In genomic region chr13:99169401-99169800, GRCm38 (mm10) we compare ENCODE assay signal across 11 mouse cellular contexts. TPM values are rescaled to one million over a fixed set of nuclear protein-coding genes. Genes with fewer than 3 reads are reported as not detected.
DNase-seq lines count a peak whose midpoint lies in the region; TF ChIP-seq lines count a peak whose summit lies in the region.
"Had no signal": no experiment of that assay in that cellular context is flagged by ENCODE, and none has a peak within 500 bp of the region (broad histone marks: within the 10 kb centered on the region; RNA-seq: fewer than 3 reads in every experiment).

No protein-coding gene starts in this region.

- TF ChIP-seq CTCF in layer of hippocampus, adult 2 months (conservative IDR thresholded peaks at IDR 0.05): no peak

- no peak overlapping the region for H3K27ac ChIP-seq in layer of hippocampus, adult 2 months
- H3K27ac ChIP-seq: liver, embryonic 14.5 days; neural tube, embryonic 12.5 days had no signal

- intact Hi-C loops in heart, postnatal 25 days (cut with DNase I): no loop called here

- H3K4me3 ChIP-seq in layer of hippocampus, adult 2 months: no peak overlapping the region
- H3K4me3 ChIP-seq: neural tube, embryonic 12.5 days had no signal

- peak; percentile 28 for DNase-seq in ovary, adult 18-20 months (ENCODE audit: low spot score)
- no peak for DNase-seq in ovary, postnatal 14 days (ENCODE audit: low spot score)
- DNase-seq in fibroblast of lung, adult 2 months (ENCODE audit: low read depth): peak; percentile 46
- DNase-seq in heart, postnatal 25 days (ENCODE audit: low spot score): peak; percentile 82
- no peak for DNase-seq in thymus, postnatal 10 days (ENCODE audit: low spot score in 2 of 2)
- DNase-seq in layer of hippocampus, adult 2 months (ENCODE audit: low spot score in 2 of 2): no peak
- DNase-seq in right cerebral cortex, adult 18-20 months: no peak
- DNase-seq: cerebellum, adult 11 months; forebrain, postnatal 0 days had no signal

RNA-seq across cellular contexts. Expression of gene Zfp366, which starts 15.2 kb away (rescaled TPM):
- total RNA-seq in heart, postnatal 25 days (2021): 10 to 100 TPM in 1 of 2 experiments, 1 to 10 TPM in 1; 8.9 to 11.6 TPM
- 1 to 10 TPM; 2.5 to 4.9 TPM for total RNA-seq in layer of hippocampus, adult 2 months (2021)

Comparison
In these comparisons a context has a peak if more than half of its experiments do, and no peak if none do; other contexts are left out.
1. DNase-seq: peak in ovary, adult 18-20 months (single experiment), fibroblast of lung, adult 2 months (single experiment) and heart, postnatal 25 days (single experiment); none in ovary, postnatal 14 days (single experiment), thymus, postnatal 10 days (0 of 2), layer of hippocampus, adult 2 months (0 of 2) and right cerebral cortex, adult 18-20 months (single experiment).